Mouse (Mus musculus): ENCODE measurements at regions not wholly inside any gene's neighbourhood (a gene's known extent, or its start where the extent isn't known, plus 50 kb on each side); places are given as distances from the start of the nearest gene placed in this dataset.

- peak; percentile 43 for DNase-seq (ENCODE audit: low spot score)
Observed at GRCm38 (mm10) chr10:126748696-126749466, 152.3 kb downstream of the Atp23 start.

GRCm38 (mm10) chr10:126734661-126735060, 166.5 kb downstream of the Atp23 start:
- no peak for DNase-seq (ENCODE audit: low spot score)

GRCm38 (mm10) chr10:126727840-126728239, 173.3 kb downstream of the Atp23 start:
- no peak for DNase-seq (ENCODE audit: low spot score)

DNA sequence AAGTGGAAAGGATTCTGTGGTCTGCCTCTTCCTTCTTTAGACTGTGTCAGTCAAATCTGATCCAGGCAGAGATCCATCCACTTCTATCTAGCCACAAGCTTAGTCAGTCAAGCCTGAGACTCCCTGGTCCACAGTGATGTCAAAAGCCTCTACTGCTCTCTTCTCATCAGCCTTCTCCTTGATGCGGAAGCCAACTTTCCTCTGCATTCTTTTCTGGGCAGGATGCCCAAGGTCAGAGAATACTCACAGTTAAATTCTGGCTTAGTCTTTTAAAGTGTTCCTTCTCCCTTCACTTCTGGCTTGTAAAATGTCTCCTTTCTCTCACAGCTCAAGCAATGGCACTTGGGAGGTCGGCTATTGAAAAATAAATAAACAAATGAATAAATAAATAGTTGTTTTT, 183.2 kb downstream of the Atp23 start:
- DNase-seq (ENCODE audit: low spot score) = no peak

GRCm38 (mm10) chr10:126711758-126712157, 189.4 kb downstream of the Atp23 start:
- DNase-seq (ENCODE audit: low spot score) = peak; percentile 26

- DNase-seq (ENCODE audit: low spot score) = no peak
Observed at GRCm38 (mm10) chr10:126709219-126709917, 191.8 kb downstream of the Atp23 start.

DNA sequence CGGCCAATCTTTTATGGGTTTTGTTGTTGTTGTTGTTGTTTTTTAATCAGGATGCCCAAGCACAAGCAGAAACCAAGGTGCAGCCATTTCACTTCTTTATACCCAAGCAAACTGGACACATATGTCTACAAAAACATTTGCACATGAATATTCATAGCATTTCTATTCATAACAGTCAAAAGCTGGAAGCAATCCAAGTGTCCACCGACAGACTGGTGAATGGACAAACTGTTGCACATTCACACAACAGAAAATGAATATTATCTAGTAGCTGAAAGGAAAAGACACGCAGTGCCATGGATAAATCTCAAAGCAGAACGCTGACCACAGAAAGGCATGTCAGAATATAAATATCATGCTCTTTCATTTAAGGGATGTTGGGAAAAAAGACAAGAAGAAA, 192.4 kb downstream of the Atp23 start:
- no peak for DNase-seq (ENCODE audit: low spot score)

DNA sequence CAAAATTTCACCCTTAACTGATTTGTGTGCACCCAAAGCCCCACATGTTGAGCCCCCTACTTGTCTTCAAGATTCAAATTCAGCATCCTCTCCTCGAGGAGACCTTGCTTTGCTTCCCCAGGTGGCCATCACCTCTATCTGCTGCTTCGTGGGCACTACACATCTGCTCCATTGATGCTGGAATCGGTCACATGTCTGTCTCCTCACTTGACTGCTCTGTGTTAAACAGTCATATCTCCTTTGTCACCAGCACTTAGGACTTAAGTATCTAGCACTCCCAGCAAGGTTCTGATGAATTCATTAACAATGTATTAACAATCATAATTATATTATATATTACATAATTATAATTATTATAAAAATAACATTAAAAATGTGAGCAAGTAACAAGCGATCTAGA, 192.9 kb downstream of the Atp23 start:
- no peak for DNase-seq (ENCODE audit: low spot score)

- no peak for DNase-seq (ENCODE audit: low spot score)
Observed at GRCm38 (mm10) chr10:126697086-126697485, 204.1 kb downstream of the Atp23 start.

GRCm38 (mm10) chr10:126690914-126691673, 210.1 kb downstream of the Atp23 start:
- peak; percentile 27 for DNase-seq (ENCODE audit: low spot score)

- DNase-seq (ENCODE audit: low spot score) = peak; percentile 73
Observed at GRCm38 (mm10) chr10:126680275-126681184, 220.6 kb downstream of the Atp23 start.

GRCm38 (mm10) chr10:126679224-126680120, 221.7 kb downstream of the Atp23 start:
- DNase-seq (ENCODE audit: low spot score) = peak; percentile 31

DNA sequence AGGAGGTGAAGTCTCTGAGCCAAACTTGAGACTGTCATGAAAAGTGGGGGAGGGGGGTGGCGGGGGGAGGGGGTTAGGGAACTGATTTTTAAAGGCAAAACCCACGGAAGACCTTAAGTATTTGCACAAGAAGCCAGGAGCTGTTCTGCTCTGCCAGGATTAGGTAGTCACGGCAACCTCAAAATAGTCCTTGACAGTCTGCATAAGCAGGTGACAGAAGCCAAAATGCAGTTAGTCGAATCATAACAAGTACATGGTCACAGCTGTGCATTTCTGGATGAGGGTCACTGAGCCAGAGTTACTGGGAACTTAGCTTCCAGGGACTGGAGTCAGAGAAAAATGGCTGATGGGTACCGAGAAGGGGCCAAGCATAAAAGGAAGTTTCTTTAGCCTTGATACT, 227.7 kb downstream of the Atp23 start:
- no peak for DNase-seq (ENCODE audit: low spot score)

GRCm38 (mm10) chr10:126664408-126665083, 236.6 kb downstream of the Atp23 start:
- no peak for DNase-seq (ENCODE audit: low spot score)

DNA sequence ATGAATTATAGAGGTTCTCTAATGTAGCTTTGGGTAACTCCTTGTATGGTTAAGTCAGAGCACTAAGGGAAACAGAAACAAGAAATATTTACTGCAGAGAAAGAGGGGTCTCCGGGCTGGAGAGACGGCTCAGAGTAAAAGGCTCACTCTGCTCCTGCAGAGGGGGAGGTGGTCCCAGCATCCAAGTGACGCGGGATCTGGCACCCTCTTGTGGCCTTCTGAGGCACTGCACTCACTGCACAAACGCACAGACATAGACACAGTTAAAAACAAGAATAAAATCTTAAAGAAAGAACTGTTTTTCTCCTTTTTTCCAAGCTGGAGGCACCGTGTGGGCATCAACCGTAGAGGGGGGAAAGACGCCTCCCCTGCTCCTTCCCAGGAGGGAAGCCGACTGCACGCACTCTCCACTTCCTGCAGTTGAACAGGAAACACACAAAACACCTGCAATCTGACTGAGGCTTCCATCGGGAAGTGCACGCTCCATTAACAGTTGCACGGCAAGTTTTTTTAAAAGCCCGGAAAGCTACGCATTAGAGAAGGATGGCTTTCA, 237.6 kb downstream of the Atp23 start:
- no peak for DNase-seq (ENCODE audit: low spot score)

GRCm38 (mm10) chr10:126662765-126663164, 238.4 kb downstream of the Atp23 start:
- no peak for DNase-seq (ENCODE audit: low spot score)

GRCm38 (mm10) chr10:126661095-126661615, 240.0 kb downstream of the Atp23 start:
- no peak for DNase-seq (ENCODE audit: low spot score)

- DNase-seq (ENCODE audit: low spot score) = no peak
Observed at GRCm38 (mm10) chr10:126660024-126660423, 241.1 kb downstream of the Atp23 start.

DNA sequence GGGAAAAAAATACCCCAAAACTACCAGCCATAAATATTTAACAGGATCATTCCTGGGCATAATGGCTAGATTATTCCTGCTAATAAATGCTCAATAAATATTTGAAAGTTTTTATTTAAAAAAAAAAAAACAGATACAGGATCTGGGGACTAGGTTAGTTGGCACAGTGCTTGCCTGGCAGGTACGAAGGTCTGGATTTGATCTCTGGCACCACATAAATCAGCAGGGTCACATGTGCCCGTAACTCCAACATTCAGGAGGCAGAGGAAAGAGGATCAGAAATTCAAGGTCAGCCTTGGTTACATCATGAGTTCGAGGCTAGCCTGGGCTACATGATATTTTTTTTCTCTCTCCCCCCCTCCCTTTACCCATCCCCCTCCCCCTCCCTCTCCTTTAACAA, 248.5 kb downstream of the Atp23 start:
- DNase-seq (ENCODE audit: low spot score) = no peak
